Mouse (Mus musculus) left cerebral cortex, postnatal 4 days (tissue): ENCODE results near the gene Sptbn4. TPM values are rescaled to one million over a fixed set of nuclear protein-coding genes. Genes with fewer than 3 reads are reported as not detected.
A peak's percentile ranks its signal among the peaks of the same experiment; 100 is the strongest.

Experiments
- DNase-seq: peaks from one replicate; pipeline ENCODE4 v3.0.0-alpha.2; 2022
- intact Hi-C: fragments of 180-260 bp; cut with DNase I; formaldehyde crosslinking; loops from one replicate; pipeline ENCODE4 v1.15.1; 2025
- total RNA-seq, 2 experiments: library from RNA; stranded (reverse); gene quantifications; 2 replicates each; pipeline ENCODE4 v1.2.3; 2021

The Sptbn4 gene
- total RNA-seq, 2 experiments from 2014 or later = 75.3 to 82.5 TPM

GRCm38 (mm10) chr7:27437544-27437943 lies 9.9 kb downstream of the Sptbn4 start:
- DNase-seq = no peak
- intact Hi-C loops = no loop called here

GRCm38 (mm10) chr7:27433794-27434193 lies 13.7 kb downstream of the Sptbn4 start:
- intact Hi-C loops = no loop called here
- DNase-seq = no peak

- DNase-seq = no peak
- intact Hi-C loops = no loop called here
Measured at GRCm38 (mm10) chr7:27433349-27433748, 14.1 kb downstream of the Sptbn4 start.

GRCm38 (mm10) chr7:27429135-27429534 lies 18.4 kb downstream of the Sptbn4 start:
- intact Hi-C loops = no loop called here
- DNase-seq = no peak

- intact Hi-C loops = no loop called here
- peak; percentile 45 for DNase-seq
Measured at GRCm38 (mm10) chr7:27428002-27428401, 19.5 kb downstream of the Sptbn4 start.

GRCm38 (mm10) chr7:27427387-27427786 lies 20.1 kb downstream of the Sptbn4 start:
- peak; percentile 83 for DNase-seq
- intact Hi-C loops = no loop called here

GRCm38 (mm10) chr7:27423556-27424326 lies 23.7 kb downstream of the Sptbn4 start:
- DNase-seq = peak; percentile 30
- intact Hi-C loops = no loop called here

- intact Hi-C loops = no loop called here
- no peak for DNase-seq
Measured at GRCm38 (mm10) chr7:27419101-27419500, 28.4 kb downstream of the Sptbn4 start.

- intact Hi-C loops = no loop called here
- DNase-seq = no peak
Measured at GRCm38 (mm10) chr7:27417151-27417550, 30.3 kb downstream of the Sptbn4 start.

GRCm38 (mm10) chr7:27408379-27409176 lies 38.9 kb downstream of the Sptbn4 start:
- intact Hi-C loops = no loop called here
- DNase-seq = peak; percentile 77

GRCm38 (mm10) chr7:27407816-27408215 lies 39.7 kb downstream of the Sptbn4 start:
- intact Hi-C loops = no loop called here
- DNase-seq = no peak

GRCm38 (mm10) chr7:27406481-27406880 lies 41.0 kb downstream of the Sptbn4 start:
- DNase-seq = no peak
- intact Hi-C loops = no loop called here

- intact Hi-C loops = loop anchor here (5.0 kb wide), 1 partner anchor 72 kb away; no protein-coding TSS in a partner anchor
- DNase-seq = no peak
Measured at GRCm38 (mm10) chr7:27404203-27404942, 43.1 kb downstream of the Sptbn4 start.

GRCm38 (mm10) chr7:27402675-27403074 lies 44.8 kb downstream of the Sptbn4 start:
- DNase-seq = peak; percentile 79
- intact Hi-C loops = loop anchor here (5.0 kb wide), 1 partner anchor 70 kb away; no protein-coding TSS in a partner anchor

- no peak for DNase-seq
- intact Hi-C loops = loop anchor here (5.0 kb wide), 1 partner anchor 68 kb away; no protein-coding TSS in a partner anchor
Measured at GRCm38 (mm10) chr7:27400545-27400944, 46.9 kb downstream of the Sptbn4 start.

- intact Hi-C loops = no loop called here
- peak; percentile 50 for DNase-seq
Measured at GRCm38 (mm10) chr7:27397048-27397949, 50.2 kb downstream of the Sptbn4 start.

- peak; percentile 67 for DNase-seq
- intact Hi-C loops = no loop called here
Measured at GRCm38 (mm10) chr7:27396184-27397047, 51.1 kb downstream of the Sptbn4 start.

- no peak for DNase-seq
- intact Hi-C loops = no loop called here
Measured at GRCm38 (mm10) chr7:27395521-27396183, 51.8 kb downstream of the Sptbn4 start.
